Comparison of ENCODE assay signal across 4 mouse cellular contexts in the genomic region with DNA sequence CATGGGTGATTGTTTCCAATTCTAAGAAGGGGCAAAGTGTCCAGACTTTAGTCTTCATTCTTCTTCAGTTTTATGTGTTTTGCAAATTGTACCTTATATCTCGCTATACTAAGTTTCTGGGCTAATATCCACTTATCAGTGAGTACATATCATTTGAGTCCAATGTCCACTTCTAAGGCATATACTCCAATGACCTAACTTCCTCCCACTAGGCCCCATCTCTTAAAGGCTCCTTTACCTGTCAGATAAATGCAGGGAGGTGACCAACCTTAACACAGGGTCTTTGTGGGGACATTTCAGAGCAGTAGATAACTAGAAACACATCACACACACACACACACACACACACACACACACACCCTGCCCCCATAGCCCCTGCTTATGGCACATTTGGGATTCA. TPM values are rescaled to one million over a fixed set of nuclear protein-coding genes. Genes with fewer than 3 reads are reported as not detected.
DNase-seq lines count a peak whose midpoint lies in the region; ATAC-seq and TF ChIP-seq lines count a peak whose summit lies in the region.
"Not testable (repeated sequence)": the region's sequence is repeated elsewhere in the genome, so short reads cannot be mapped to it uniquely, and the experiment has no call there.

No protein-coding gene starts in this region.

- WGBS in heart, embryonic 10.5 days: 88% methylated on average over 1 of the region's 1 CpGs
- WGBS in intestine, embryonic 15.5 days: 65% methylated on average over 1 of the region's 1 CpGs
- 63% methylated on average over 1 of the region's 1 CpGs for WGBS in intestine, embryonic 16.5 days
- 52% methylated on average over 1 of the region's 1 CpGs for WGBS in intestine, postnatal 0 days

- H3K4me3 ChIP-seq in heart, embryonic 10.5 days; intestine, embryonic 15.5 days (replicated peaks); intestine, embryonic 16.5 days (ENCODE audit: low read length); intestine, postnatal 0 days (ENCODE audit: low read depth, low read length): not testable (repeated sequence)

- not testable (repeated sequence) for H3K4me2 ChIP-seq in intestine, embryonic 15.5 days (replicated peaks); intestine, embryonic 16.5 days (ENCODE audit: low read depth, low read length); intestine, postnatal 0 days (replicated peaks; ENCODE audit: low read depth)

- not testable (repeated sequence) for H3K9ac ChIP-seq in intestine, embryonic 15.5 days; intestine, embryonic 16.5 days (ENCODE audit: low read depth, low read length); intestine, postnatal 0 days (ENCODE audit: low read depth, low read length)

- DNase-seq in heart, embryonic 10.5 days (ENCODE audit: low spot score): peak; percentile 38

- not testable (repeated sequence) for TF ChIP-seq CTCF in intestine, postnatal 0 days (IDR thresholded peaks at IDR 0.05; ENCODE audit: low read depth)

- not testable (repeated sequence) for H3K36me3 ChIP-seq in heart, embryonic 10.5 days; intestine, embryonic 15.5 days; intestine, embryonic 16.5 days (ENCODE audit: control insufficient read depth, insufficient read depth, low read length); intestine, postnatal 0 days (ENCODE audit: control insufficient read depth, insufficient read depth)

- not testable (repeated sequence) for H3K27ac ChIP-seq in heart, embryonic 10.5 days; intestine, embryonic 15.5 days; intestine, embryonic 16.5 days (ENCODE audit: low read length); intestine, postnatal 0 days (ENCODE audit: low read depth, low read length)

- H3K27me3 ChIP-seq in heart, embryonic 10.5 days (ENCODE audit: insufficient read depth, poor library complexity, severe bottlenecking); intestine, embryonic 15.5 days (replicated peaks); intestine, embryonic 16.5 days (replicated peaks; ENCODE audit: control insufficient read depth, insufficient read depth, low read length); intestine, postnatal 0 days (replicated peaks; ENCODE audit: control insufficient read depth, insufficient read depth, low read length): not testable (repeated sequence)

- H3K9me3 ChIP-seq in heart, embryonic 10.5 days; intestine, embryonic 15.5 days; intestine, embryonic 16.5 days (ENCODE audit: control insufficient read depth, low read length); intestine, postnatal 0 days (ENCODE audit: control insufficient read depth): not testable (repeated sequence)

- not testable (repeated sequence) for H3K4me1 ChIP-seq in heart, embryonic 10.5 days; intestine, embryonic 15.5 days (replicated peaks); intestine, embryonic 16.5 days (ENCODE audit: control insufficient read depth, insufficient read depth, low read length); intestine, postnatal 0 days (replicated peaks; ENCODE audit: control insufficient read depth, insufficient read depth, low read length)

- ATAC-seq in intestine, embryonic 15.5 days: peak; percentile 69; the same call in 1 of the 2 replicates
- ATAC-seq in intestine, embryonic 16.5 days: peak; percentile 86
- peak; percentile 74 for ATAC-seq in intestine, postnatal 0 days

RNA-seq across cellular contexts. Expression of a gene that starts 59.0 kb away (rescaled TPM):
- 161 and 170 TPM in 2 replicates for polyA plus RNA-seq in heart, embryonic 10.5 days (2016; fragmentation: Nextera tagmentation; extraction: Ambion mirVana)
- polyA plus RNA-seq in intestine, embryonic 15.5 days (2015; fragmentation: Nextera tagmentation; extraction: Ambion mirVana): 160 and 175 TPM in 2 replicates
- polyA plus RNA-seq in intestine, embryonic 16.5 days (2015; fragmentation: Nextera tagmentation; extraction: Ambion mirVana): 147 and 155 TPM in 2 replicates
- 125 and 126 TPM in 2 replicates for polyA plus RNA-seq in intestine, postnatal 0 days (2015; fragmentation: Nextera tagmentation; extraction: Ambion mirVana)
